Mouse (Mus musculus) lung, postnatal 0 days (tissue): ENCODE data around the gene BC030867.

Source experiments
- CTCF ChIP-seq: IDR thresholded peaks from 2 replicates; pipeline ENCODE4 v1.5.1; 2016; ENCODE audit warnings: antibody characterized with exemption, mild to moderate bottlenecking
- EP300 ChIP-seq: IDR thresholded peaks from 2 replicates; pipeline ENCODE4 v1.6.1; 2016; ENCODE audit warnings: antibody characterized with exemption, mild to moderate bottlenecking, control low read depth

GRCm38 (mm10) chr11:102241874-102242273, 6.8 kb upstream of the BC030867 start:
- TF ChIP-seq EP300 (no peak), CTCF (peak; percentile 20)
